Mouse (Mus musculus) cerebral cortex, adult 2 months (tissue): ENCODE data around the gene Safb2.

ENCODE experiments used
- WGBS: fragments of 180-500 bp; shearing (Covaris S2); methylation state at CpG from one replicate; pipeline ENCODE4 v1.1.7; 2018; 5-methylcytosine and 5-hydroxymethylcytosine counted together

The Safb2 gene

DNA sequence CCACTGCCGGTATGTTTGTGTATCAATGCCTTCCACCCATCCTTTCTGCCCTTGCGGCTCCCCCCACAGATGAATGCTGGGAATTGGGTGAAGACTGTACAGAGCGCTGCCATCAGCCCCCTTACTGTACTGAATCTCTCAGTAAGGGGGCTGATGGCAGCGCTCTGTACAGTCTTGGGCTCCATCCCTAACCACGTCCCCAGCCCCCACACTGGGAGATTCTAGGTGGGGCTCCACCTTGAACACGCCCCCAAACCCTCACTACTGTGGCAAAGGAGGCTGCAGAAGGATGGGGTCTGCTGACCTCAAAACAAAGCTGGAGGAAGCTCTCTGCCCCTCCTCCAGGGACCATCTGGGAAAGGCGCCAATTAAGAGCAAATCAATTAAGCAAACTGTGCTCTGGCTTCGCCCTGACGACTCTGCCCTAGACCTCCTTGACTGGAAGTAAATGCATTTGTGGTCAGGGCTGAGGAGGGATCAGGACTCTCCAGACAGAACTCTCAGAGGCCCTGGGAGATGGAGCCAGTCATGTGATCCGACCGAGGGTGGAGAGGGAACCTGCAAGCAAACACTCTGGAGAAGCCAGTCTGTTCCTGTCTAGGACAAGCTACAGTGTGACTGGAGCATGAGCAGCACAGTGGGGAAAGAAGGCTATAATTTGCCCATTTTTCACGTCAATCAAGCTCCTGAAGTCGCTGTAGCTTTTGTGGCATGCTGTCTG is 68.5 kb downstream of the Safb2 start:
- WGBS: 16% methylated on average over 13 of the region's 13 CpGs

DNA sequence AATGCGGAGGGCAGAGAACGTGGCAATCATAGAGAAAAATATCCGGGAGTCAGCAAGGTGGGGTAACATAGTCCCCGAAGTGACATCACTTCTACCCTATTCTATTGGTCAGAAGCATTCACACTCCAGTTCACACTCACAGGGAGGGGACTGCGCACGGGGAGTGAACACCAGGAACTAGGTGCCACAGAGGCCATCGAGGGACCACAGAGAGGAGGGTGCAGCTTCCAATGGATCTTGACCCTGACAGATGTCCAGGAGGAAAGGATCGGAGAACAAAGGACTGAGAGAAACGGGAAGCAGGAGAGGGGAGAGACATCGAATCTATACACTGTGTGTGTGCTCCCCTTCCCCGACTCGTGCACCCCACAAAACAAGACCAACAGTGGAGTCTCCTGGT is 69.5 kb downstream of the Safb2 start:
- 60% methylated on average over 12 of the region's 12 CpGs for WGBS

DNA sequence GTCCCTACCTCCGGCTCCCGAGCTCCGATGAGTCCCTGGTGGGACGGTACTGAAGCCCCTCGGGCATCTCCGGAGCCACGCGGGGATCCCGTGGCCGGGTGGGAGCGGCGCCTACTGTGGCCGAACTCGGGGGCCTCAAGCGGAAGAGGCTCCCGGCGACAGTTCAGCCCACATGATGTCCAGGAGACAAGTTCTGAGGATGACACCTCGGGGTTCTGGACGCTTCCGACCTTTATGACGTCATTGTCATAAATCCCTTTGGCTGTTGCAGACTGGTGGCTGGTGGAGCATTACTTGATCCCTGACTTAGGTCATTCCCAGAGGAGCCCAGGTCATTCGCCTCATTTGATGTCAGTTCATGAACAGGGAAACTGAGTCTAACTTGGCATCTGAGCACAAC is 72.1 kb downstream of the Safb2 start, which contains the start of gene Znrf4:
TSS of gene Znrf4 (minus strand) at position 122 of the 400 bp plus-strand sequence.
- WGBS: 74% methylated on average over 22 of the region's 22 CpGs

DNA sequence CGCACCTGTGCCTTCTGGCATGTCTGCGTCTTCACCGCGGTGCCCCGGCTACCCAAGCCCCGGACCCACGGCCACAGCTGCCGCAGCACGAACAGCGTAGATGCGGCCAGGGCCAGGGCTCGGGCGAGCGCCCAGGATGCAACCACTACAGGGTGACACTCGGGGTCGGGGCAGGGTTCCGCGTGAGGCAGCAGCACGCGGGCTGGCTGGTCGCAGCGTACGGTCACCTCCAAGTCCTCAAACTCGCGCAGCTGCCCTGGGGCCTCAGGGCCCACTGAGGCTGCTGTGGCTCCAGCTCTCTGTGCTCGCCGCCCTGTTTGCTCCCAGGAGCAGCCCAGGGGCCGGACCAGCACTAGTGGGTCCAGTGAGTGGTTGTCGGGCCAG is 72.7 kb downstream of the Safb2 start:
- 30% methylated on average over 29 of the region's 29 CpGs for whole genome bisulfite sequencing

DNA sequence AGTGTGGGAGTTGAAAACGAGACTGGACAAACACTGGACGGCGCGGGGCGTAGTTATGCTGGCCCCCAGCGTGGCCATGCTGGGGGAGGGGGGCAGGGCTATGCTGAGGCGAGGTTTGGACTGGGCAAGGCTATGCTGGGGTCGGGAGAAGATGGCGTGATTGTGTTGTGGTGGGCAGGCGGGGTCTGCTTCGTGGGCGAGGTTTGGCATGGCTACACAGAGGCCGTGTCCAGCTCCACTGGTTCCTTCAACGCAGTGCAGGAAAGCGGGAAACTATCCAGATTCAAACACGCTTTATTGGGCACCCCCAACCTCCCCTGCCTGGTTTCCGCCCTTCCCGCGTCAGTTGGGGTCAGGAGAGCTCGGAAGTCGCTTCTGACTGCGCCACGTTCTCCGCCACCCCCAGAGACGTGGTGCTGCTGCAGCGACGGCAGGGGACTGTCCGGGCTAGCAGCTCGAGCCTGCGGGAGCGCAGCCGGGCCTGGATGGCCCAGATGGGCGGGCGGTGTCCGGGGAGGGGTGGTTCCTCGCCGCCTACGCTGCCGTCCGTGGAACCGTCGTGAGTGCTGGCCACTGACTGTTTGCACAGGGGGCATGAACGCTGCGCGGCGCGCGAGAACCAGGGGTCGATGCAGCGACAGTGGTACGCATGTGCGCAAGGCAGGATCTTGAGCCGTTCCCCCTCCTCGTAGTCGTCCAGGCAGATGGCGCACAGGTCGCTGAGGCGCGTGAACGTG is 73.2 kb downstream of the Safb2 start:
- WGBS: 8% methylated on average over 60 of the region's 60 CpGs
